Mouse (Mus musculus): ENCODE results near the gene Vmn1r152. TPM values are rescaled to one million over a fixed set of nuclear protein-coding genes. Genes with fewer than 3 reads are reported as not detected.

The Vmn1r152 gene
- polyA plus RNA-seq (2015; fragmentation: Nextera tagmentation; extraction: Ambion mirVana) = not detected in 2 replicates

GRCm38 (mm10) chr7:22522667-22523066, at the start of gene Vmn1r152:
Gene Vmn1r152 (plus strand): TSS chr7:22522967.

GRCm38 (mm10) chr7:22499578-22499977, 23.2 kb upstream of the Vmn1r152 start, which contains the start of gene Vmn1r151:
Gene Vmn1r151 (minus strand): TSS chr7:22499678.

GRCm38 (mm10) chr7:22534787-22535186, 12.0 kb downstream of the Vmn1r152 start, which contains the start of gene Gm8677:
Gene Gm8677 (minus strand): TSS chr7:22534887.

DNA sequence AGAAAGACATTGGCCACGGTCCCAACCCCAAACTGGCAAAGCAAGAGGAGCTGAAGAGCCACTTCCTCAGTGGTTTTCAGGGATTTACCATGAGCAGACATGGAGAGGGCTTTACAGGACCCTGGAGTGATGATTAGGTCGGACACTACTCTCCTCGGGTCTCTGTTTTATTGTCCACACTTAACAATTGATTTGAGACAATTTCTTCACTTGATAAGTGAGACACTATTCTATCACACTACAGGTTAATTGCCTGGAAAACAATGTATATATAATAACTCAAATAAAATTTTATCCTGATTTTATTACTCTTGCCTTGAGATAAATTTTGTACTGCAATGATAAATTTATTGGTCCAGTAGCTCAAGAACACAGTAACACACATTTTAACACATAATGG, 42.5 kb downstream of the Vmn1r152 start, which contains the start of gene Gm4201:
TSS of gene Gm4201 (minus strand) at position 101 of the 400 bp plus-strand sequence.

Other genes with a start within 250 kb of the Vmn1r152 start
- not detected in 2 replicates for gene Gm4187, start 193.2 kb upstream of the Vmn1r152 start, polyA plus RNA-seq (2015; fragmentation: Nextera tagmentation; extraction: Ambion mirVana)
- gene Gm8660, start 151.9 kb upstream of the Vmn1r152 start, polyA plus RNA-seq (2015; fragmentation: Nextera tagmentation; extraction: Ambion mirVana) = not detected in 2 replicates
- gene Vmn1r148, start 109.4 kb upstream of the Vmn1r152 start, polyA plus RNA-seq (2015; fragmentation: Nextera tagmentation; extraction: Ambion mirVana) = not detected in 2 replicates
- not detected in 2 replicates for gene Vmn1r149, start 84.7 kb upstream of the Vmn1r152 start, polyA plus RNA-seq (2015; fragmentation: Nextera tagmentation; extraction: Ambion mirVana)
- not detected in 2 replicates for gene Gm10665, start 58.9 kb upstream of the Vmn1r152 start, polyA plus RNA-seq (2015; fragmentation: Nextera tagmentation; extraction: Ambion mirVana)
- not detected in 2 replicates for gene Vmn1r151, start 23.3 kb upstream of the Vmn1r152 start, polyA plus RNA-seq (2015; fragmentation: Nextera tagmentation; extraction: Ambion mirVana)
- not detected in 2 replicates for gene Gm8677, start 11.9 kb downstream of the Vmn1r152 start, polyA plus RNA-seq (2015; fragmentation: Nextera tagmentation; extraction: Ambion mirVana)
- gene Gm4201, start 42.4 kb downstream of the Vmn1r152 start, polyA plus RNA-seq (2015; fragmentation: Nextera tagmentation; extraction: Ambion mirVana) = not detected in 2 replicates
- not detected in 2 replicates for gene Gm4565, start 65.2 kb downstream of the Vmn1r152 start, polyA plus RNA-seq (2015; fragmentation: Nextera tagmentation; extraction: Ambion mirVana)
- gene Vmn1r155, start 135.1 kb downstream of the Vmn1r152 start, polyA plus RNA-seq (2015; fragmentation: Nextera tagmentation; extraction: Ambion mirVana) = not detected in 2 replicates
- not detected in 2 replicates for gene Gm8693, start 169.3 kb downstream of the Vmn1r152 start, polyA plus RNA-seq (2015; fragmentation: Nextera tagmentation; extraction: Ambion mirVana)
- not detected in 2 replicates for gene Gm4567, start 196.7 kb downstream of the Vmn1r152 start, polyA plus RNA-seq (2015; fragmentation: Nextera tagmentation; extraction: Ambion mirVana)
- gene Vmn1r157, start 238.7 kb downstream of the Vmn1r152 start, polyA plus RNA-seq (2015; fragmentation: Nextera tagmentation; extraction: Ambion mirVana) = not detected in 2 replicates

Data from spleen, postnatal 0 days (tissue).